Mouse (Mus musculus): ENCODE measurements around the gene Olfr325.

DNA sequence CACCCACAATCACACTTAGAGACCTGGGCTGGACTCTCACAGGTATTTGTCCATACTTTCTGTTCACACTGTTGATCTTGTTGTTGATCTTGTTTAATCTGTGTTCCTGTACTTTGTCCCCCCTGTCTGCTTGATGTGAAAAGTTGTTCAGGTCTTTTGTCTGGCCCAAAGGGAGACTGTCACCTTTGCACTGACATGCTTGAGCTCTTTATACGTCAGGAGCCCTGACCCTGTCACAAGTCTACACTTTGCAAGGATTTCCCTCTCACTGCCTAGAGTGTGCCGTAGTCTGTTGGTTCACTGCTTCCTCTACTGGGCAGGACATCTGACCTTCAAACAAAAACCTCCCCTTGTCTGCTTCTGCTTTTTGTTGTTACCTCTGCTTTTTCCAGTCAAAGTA, 27.2 kb downstream of the Olfr325 start:
- TF ChIP-seq CTCF (IDR thresholded peaks at IDR 0.05; ENCODE audit: control insufficient read depth, insufficient read depth, insufficient replicate concordance, low read depth, low read length), result no peak
- TF ChIP-seq POLR2A (IDR thresholded peaks at IDR 0.05; ENCODE audit: control insufficient read depth, low read depth, low read length), result no peak
